Mouse (Mus musculus): ENCODE data around the gene Cnbd2.

DNA sequence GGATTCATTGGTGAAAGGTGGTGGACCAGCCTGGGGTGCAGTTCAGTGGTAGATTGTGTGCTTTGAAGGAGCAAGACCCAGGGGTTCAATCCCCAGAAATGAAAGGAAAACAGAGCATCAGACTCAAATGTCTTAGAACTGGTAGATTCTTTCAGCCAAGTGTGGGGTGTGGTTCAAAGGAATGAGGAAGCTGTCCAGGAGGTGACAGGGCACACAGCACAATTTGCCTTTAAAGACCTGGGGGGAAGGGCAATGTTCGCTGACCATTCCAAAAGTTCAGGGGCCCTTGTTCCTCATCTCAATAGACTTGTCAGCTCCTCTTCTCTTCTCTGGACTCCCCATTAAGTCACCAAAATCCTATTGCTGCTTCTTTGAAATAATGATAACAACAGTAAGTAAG is 105.1 kb downstream of the Cnbd2 start:
- TF ChIP-seq CTCF (IDR thresholded peaks at IDR 0.05; ENCODE audit: extremely low read depth, insufficient read depth, insufficient read length, insufficient replicate concordance) (no peak), POLR2A (IDR thresholded peaks at IDR 0.05; ENCODE audit: low read depth, low read length) (no peak)

Measured in spleen, adult 2 months (tissue).